Mouse (Mus musculus): ENCODE measurements around the gene Fads6. TPM values are rescaled to one million over a fixed set of nuclear protein-coding genes. Genes with fewer than 3 reads are reported as not detected.

Fads6 gene
- polyA plus RNA-seq, 1 experiment from 2014 or later = 0.24 TPM

DNA sequence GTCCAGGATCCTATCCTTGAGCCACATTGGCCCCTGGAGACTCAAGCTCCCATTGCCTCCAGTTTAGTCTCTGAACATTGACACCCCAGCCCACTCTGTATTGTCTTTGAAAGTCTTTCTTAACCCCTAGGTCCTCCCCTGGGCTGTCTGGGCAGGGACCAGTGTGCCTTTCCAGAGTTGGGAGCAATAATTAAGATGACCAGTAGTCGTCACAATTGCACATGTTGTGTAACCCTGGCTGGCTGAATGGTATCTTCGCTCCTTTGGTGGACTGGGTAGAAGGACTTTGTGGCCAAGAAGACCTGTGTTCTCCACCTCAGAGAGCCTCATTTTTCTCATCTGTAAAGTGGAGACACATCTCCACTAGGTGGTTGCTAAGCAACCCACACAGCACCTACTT is 16.8 kb upstream of the Fads6 start:
- Histone ChIP-seq H3K27ac (ENCODE audit: low read depth, low read length) (no peak overlapping the region), H3K9ac (ENCODE audit: low read length) (no peak overlapping the region), H3K4me3 (ENCODE audit: low read depth, low read length) (no peak overlapping the region), H3K27me3 (ENCODE audit: control insufficient read depth, insufficient read depth, low read length) (peaks cover 52% of the 10 kb centered on the region), H3K9me3 (ENCODE audit: control insufficient read depth, low read length) (no peaks in the 10 kb centered on the region), H3K4me1 (ENCODE audit: control insufficient read depth, insufficient read depth, low read length) (no peaks in the 10 kb centered on the region), H3K4me2 (ENCODE audit: low read depth) (no peak overlapping the region), H3K36me3 (ENCODE audit: control insufficient read depth, insufficient read depth, low read length) (no peaks in the 10 kb centered on the region)
- ATAC-seq (ENCODE audit: insufficient read depth, low FRiP score, low TSS enrichment) = no peak
- DNase-seq (ENCODE audit: low spot score) = no peak
- WGBS = 52% methylated on average over 2 of the region's 2 CpGs

GRCm38 (mm10) chr11:115308781-115309180 is 11.3 kb upstream of the Fads6 start:
- WGBS = 72% methylated on average over 1 of the region's 1 CpGs

DNA sequence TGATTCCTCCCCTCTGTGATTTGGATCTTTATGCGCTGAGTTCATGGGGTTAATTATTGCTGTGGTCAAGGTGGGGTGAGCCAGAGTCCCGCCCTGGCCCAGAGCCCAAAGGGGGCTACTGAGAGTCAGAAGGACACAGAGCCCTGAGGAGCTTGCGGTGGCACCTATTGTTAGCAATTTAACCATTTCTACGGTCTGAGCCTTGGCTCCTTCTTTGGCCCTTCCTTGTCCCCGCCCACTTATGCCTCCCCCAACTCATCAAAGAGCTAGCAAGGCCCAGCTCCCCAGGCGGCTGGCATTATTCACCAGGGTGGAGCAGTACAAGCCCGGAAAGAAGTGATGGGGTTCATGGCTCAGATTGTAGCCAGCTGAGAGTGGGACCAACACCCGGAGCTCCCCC is 9.4 kb upstream of the Fads6 start, which contains the start of gene Otop2:
TSS of gene Otop2 (plus strand) at position 301 of the 400 bp plus-strand sequence.
- Histone ChIP-seq H3K27me3 (ENCODE audit: control insufficient read depth, insufficient read depth, low read length) (no peaks in the 10 kb centered on the region), H3K36me3 (ENCODE audit: control insufficient read depth, insufficient read depth, low read length) (no peaks in the 10 kb centered on the region), H3K4me3 (ENCODE audit: low read depth, low read length) (no peak within 1 kb of the TSS), H3K27ac (ENCODE audit: low read depth, low read length) (no peak within 1 kb of the TSS), H3K9me3 (ENCODE audit: control insufficient read depth, low read length) (no peaks in the 10 kb centered on the region), H3K4me2 (ENCODE audit: low read depth) (no peak within 1 kb of the TSS), H3K9ac (ENCODE audit: low read length) (no peak within 1 kb of the TSS), H3K4me1 (ENCODE audit: control insufficient read depth, insufficient read depth, low read length) (no peaks in the 10 kb centered on the region)
- ATAC-seq (ENCODE audit: insufficient read depth, low FRiP score, low TSS enrichment) = no peak
- 14% methylated on average over 8 of the region's 8 CpGs for WGBS
- DNase-seq (ENCODE audit: low spot score) = no peak

More at GRCm38 (mm10) chr11:115308781-115309180, 11.3 kb upstream of the Fads6 start:
- Histone ChIP-seq H3K27me3 (ENCODE audit: control insufficient read depth, insufficient read depth, low read length) (peaks cover 2% of the 10 kb centered on the region; the same call in 1 of the 2 replicates), H3K27ac (ENCODE audit: low read depth, low read length) (no peak overlapping the region), H3K36me3 (ENCODE audit: control insufficient read depth, insufficient read depth, low read length) (no peaks in the 10 kb centered on the region), H3K9ac (ENCODE audit: low read length) (no peak overlapping the region), H3K4me3 (ENCODE audit: low read depth, low read length) (no peak overlapping the region), H3K4me1 (ENCODE audit: control insufficient read depth, insufficient read depth, low read length) (no peaks in the 10 kb centered on the region), H3K9me3 (ENCODE audit: control insufficient read depth, low read length) (no peaks in the 10 kb centered on the region), H3K4me2 (ENCODE audit: low read depth) (no peak overlapping the region)
- no peak for DNase-seq (ENCODE audit: low spot score)
- no peak for ATAC-seq (ENCODE audit: insufficient read depth, low FRiP score, low TSS enrichment)

- WGBS = 81% methylated on average over 8 of the region's 8 CpGs
- no peak for ATAC-seq (ENCODE audit: insufficient read depth, low FRiP score, low TSS enrichment)
- Histone ChIP-seq H3K4me1 (ENCODE audit: control insufficient read depth, insufficient read depth, low read length) (no peaks in the 10 kb centered on the region), H3K9ac (ENCODE audit: low read length) (no peak overlapping the region), H3K4me3 (ENCODE audit: low read depth, low read length) (no peak overlapping the region), H3K9me3 (ENCODE audit: control insufficient read depth, low read length) (no peaks in the 10 kb centered on the region), H3K36me3 (ENCODE audit: control insufficient read depth, insufficient read depth, low read length) (no peaks in the 10 kb centered on the region), H3K27ac (ENCODE audit: low read depth, low read length) (no peak overlapping the region), H3K27me3 (ENCODE audit: control insufficient read depth, insufficient read depth, low read length) (no peaks in the 10 kb centered on the region; the same call in 1 of the 2 replicates), H3K4me2 (ENCODE audit: low read depth) (no peak overlapping the region)
- no peak for DNase-seq (ENCODE audit: low spot score)
Observed at GRCm38 (mm10) chr11:115303167-115303566, 5.7 kb upstream of the Fads6 start.

DNA sequence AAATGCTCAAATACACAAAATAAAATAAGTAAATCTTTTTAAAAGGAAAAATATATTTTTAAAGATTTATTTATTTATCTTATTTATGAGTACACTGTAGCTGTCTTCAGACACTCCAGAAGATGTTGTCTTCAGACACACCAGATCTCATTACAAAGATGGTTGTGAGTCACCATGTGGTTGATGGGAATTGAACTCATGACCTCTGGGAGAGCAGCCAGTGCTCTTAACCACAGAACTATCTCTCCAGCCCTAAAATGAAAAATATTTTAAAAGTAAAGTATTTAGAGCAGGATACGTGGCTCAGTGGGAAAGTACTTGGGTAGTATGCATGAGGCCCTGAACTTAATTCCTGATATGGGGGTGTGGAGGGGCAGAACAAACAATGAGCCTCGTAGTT is 3.9 kb upstream of the Fads6 start:
- H3K4me1 ChIP-seq (ENCODE audit: control insufficient read depth, insufficient read depth, low read length) = peaks cover 3% of the 10 kb centered on the region; the same call in 1 of the 2 replicates
- no peak overlapping the region for H3K4me2 ChIP-seq (ENCODE audit: low read depth)
- no peak overlapping the region for H3K4me3 ChIP-seq (ENCODE audit: low read depth, low read length)
- H3K9ac ChIP-seq (ENCODE audit: low read length) = no peak overlapping the region
- no peak overlapping the region for H3K27ac ChIP-seq (ENCODE audit: low read depth, low read length)
- H3K36me3 ChIP-seq (ENCODE audit: control insufficient read depth, insufficient read depth, low read length) = no peaks in the 10 kb centered on the region
- H3K9me3 ChIP-seq (ENCODE audit: control insufficient read depth, low read length) = no peaks in the 10 kb centered on the region
- ATAC-seq (ENCODE audit: insufficient read depth, low FRiP score, low TSS enrichment) = no peak
- WGBS = 85% methylated on average over 2 of the region's 2 CpGs
- no peak for DNase-seq (ENCODE audit: low spot score)
- peaks cover 5% of the 10 kb centered on the region; the same call in 1 of the 2 replicates for H3K27me3 ChIP-seq (ENCODE audit: control insufficient read depth, insufficient read depth, low read length)

- DNase-seq (ENCODE audit: low spot score) (no peak), ATAC-seq (ENCODE audit: insufficient read depth, low FRiP score, low TSS enrichment) (no peak)
- no peaks in the 10 kb centered on the region for H3K36me3 ChIP-seq (ENCODE audit: control insufficient read depth, insufficient read depth, low read length)
- 87% methylated on average over 4 of the region's 4 CpGs for whole genome bisulfite sequencing
- peaks cover 3% of the 10 kb centered on the region; the same call in 1 of the 2 replicates for H3K4me1 ChIP-seq (ENCODE audit: control insufficient read depth, insufficient read depth, low read length)
- H3K9me3 ChIP-seq (ENCODE audit: control insufficient read depth, low read length) = no peaks in the 10 kb centered on the region
- H3K4me3 ChIP-seq (ENCODE audit: low read depth, low read length) = no peak overlapping the region
- H3K27me3 ChIP-seq (ENCODE audit: control insufficient read depth, insufficient read depth, low read length) = peaks cover 5% of the 10 kb centered on the region; the same call in 1 of the 2 replicates
- no peak overlapping the region for H3K9ac ChIP-seq (ENCODE audit: low read length)
- H3K4me2 ChIP-seq (ENCODE audit: low read depth) = no peak overlapping the region
- H3K27ac ChIP-seq (ENCODE audit: low read depth, low read length) = no peak overlapping the region
Observed at GRCm38 (mm10) chr11:115300745-115301144, 3.3 kb upstream of the Fads6 start.

- Histone ChIP-seq H3K36me3 (ENCODE audit: control insufficient read depth, insufficient read depth, low read length) (no peaks in the 10 kb centered on the region), H3K9me3 (ENCODE audit: control insufficient read depth, low read length) (no peaks in the 10 kb centered on the region), H3K9ac (ENCODE audit: low read length) (no peak overlapping the region), H3K4me2 (ENCODE audit: low read depth) (no peak overlapping the region), H3K27me3 (ENCODE audit: control insufficient read depth, insufficient read depth, low read length) (peaks cover 5% of the 10 kb centered on the region; the same call in 1 of the 2 replicates), H3K4me3 (ENCODE audit: low read depth, low read length) (no peak overlapping the region), H3K27ac (ENCODE audit: low read depth, low read length) (no peak overlapping the region), H3K4me1 (ENCODE audit: control insufficient read depth, insufficient read depth, low read length) (peaks cover 3% of the 10 kb centered on the region; the same call in 1 of the 2 replicates)
- 64% methylated on average over 8 of the region's 8 CpGs for WGBS
- no peak for DNase-seq (ENCODE audit: low spot score)
- no peak for ATAC-seq (ENCODE audit: insufficient read depth, low FRiP score, low TSS enrichment)
Observed at GRCm38 (mm10) chr11:115298160-115298559, 697 bp upstream of the Fads6 start.

- no peaks in the 10 kb centered on the region for H3K36me3 ChIP-seq (ENCODE audit: control insufficient read depth, insufficient read depth, low read length)
- peaks cover 5% of the 10 kb centered on the region; the same call in 1 of the 2 replicates for H3K27me3 ChIP-seq (ENCODE audit: control insufficient read depth, insufficient read depth, low read length)
- no peak overlapping the region for H3K27ac ChIP-seq (ENCODE audit: low read depth, low read length)
- ATAC-seq (ENCODE audit: insufficient read depth, low FRiP score, low TSS enrichment) (no peak), DNase-seq (ENCODE audit: low spot score) (no peak)
- no peaks in the 10 kb centered on the region for H3K9me3 ChIP-seq (ENCODE audit: control insufficient read depth, low read length)
- H3K4me3 ChIP-seq (ENCODE audit: low read depth, low read length) = peak overlapping the region; percentile 41
- peak overlapping the region; percentile 55; the same call in 1 of the 2 replicates for H3K9ac ChIP-seq (ENCODE audit: low read length)
- peaks cover 3% of the 10 kb centered on the region; the same call in 1 of the 2 replicates for H3K4me1 ChIP-seq (ENCODE audit: control insufficient read depth, insufficient read depth, low read length)
- H3K4me2 ChIP-seq (ENCODE audit: low read depth) = peak overlapping the region; percentile 73
- 60% methylated on average over 21 of the region's 21 CpGs for WGBS
Observed at GRCm38 (mm10) chr11:115296471-115297210, 822 bp downstream of the Fads6 start.

DNA sequence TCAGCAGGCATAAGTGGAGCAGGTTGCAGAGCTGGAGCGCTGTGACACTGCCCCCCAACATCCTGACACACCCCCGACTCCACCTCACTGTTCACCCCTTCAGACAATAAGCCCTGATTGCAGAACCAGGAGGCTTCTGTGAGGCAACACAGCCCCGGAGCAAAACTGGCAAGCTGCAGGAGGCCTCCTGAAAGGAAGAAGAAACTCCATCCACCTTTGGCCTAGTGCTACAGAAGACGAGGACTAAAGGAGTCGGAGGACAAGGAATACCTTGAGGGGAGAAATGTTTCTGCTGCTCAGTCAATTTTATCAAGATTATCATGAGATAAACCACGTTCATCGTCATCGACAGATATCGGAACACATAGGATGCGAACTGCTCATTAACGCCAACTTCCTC is 1.5 kb downstream of the Fads6 start:
- Histone ChIP-seq H3K4me2 (ENCODE audit: low read depth) (no peak overlapping the region), H3K9ac (ENCODE audit: low read length) (no peak overlapping the region), H3K4me1 (ENCODE audit: control insufficient read depth, insufficient read depth, low read length) (peaks cover 3% of the 10 kb centered on the region; the same call in 1 of the 2 replicates), H3K9me3 (ENCODE audit: control insufficient read depth, low read length) (no peaks in the 10 kb centered on the region), H3K36me3 (ENCODE audit: control insufficient read depth, insufficient read depth, low read length) (no peaks in the 10 kb centered on the region), H3K4me3 (ENCODE audit: low read depth, low read length) (no peak overlapping the region), H3K27me3 (ENCODE audit: control insufficient read depth, insufficient read depth, low read length) (peaks cover 5% of the 10 kb centered on the region; the same call in 1 of the 2 replicates), H3K27ac (ENCODE audit: low read depth, low read length) (no peak overlapping the region)
- WGBS = 90% methylated on average over 11 of the region's 11 CpGs
- DNase-seq (ENCODE audit: low spot score) = no peak
- ATAC-seq (ENCODE audit: insufficient read depth, low FRiP score, low TSS enrichment) = no peak

All from neural tube, embryonic 11.5 days (tissue).